Mouse (Mus musculus) central nervous system, embryonic 11.5 days (tissue): ENCODE measurements around the gene Grb14. TPM values are rescaled to one million over a fixed set of nuclear protein-coding genes. Genes with fewer than 3 reads are reported as not detected.

Experiments used
- polyA plus RNA-seq: library from polyadenylated mRNA; depleted of rRNA; stranded (reverse); fragments of >200 nt; gene quantifications from 2 replicates; pipeline ENCODE4 v1.2.3, GENCODE M21; 2012; rRNA removed

Grb14 gene
- 3.6 and 3.7 TPM in 2 replicates for polyA plus RNA-seq

DNA sequence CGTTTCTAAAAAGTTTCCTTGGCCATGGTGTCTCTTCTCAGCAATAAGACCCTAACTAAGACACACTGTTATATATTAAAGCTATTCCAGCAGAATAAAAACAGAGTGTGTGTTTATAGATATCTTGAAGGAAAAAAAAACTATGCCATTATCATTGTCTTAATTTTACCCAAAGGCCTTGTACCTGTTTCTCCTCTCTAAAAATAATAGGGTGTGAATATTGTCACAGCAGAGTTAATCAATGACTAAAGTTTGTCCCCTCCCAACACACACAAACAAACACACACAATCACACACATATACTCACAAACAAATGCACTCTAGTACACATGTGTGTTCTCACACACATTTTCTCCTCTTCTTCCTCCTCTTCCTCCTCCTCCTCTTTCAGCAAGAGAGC, at the start of gene Grb14:
Grb14 (minus strand) TSS at position 101 of the 400 bp plus-strand sequence.

Other genes with a start within 250 kb of the Grb14 start
- 2.6 and 3.2 TPM in 2 replicates for gene Cobll1, start 214.4 kb upstream of the Grb14 start, polyA plus RNA-seq